Mouse (Mus musculus): ENCODE data around the gene Gid4.

DNA sequence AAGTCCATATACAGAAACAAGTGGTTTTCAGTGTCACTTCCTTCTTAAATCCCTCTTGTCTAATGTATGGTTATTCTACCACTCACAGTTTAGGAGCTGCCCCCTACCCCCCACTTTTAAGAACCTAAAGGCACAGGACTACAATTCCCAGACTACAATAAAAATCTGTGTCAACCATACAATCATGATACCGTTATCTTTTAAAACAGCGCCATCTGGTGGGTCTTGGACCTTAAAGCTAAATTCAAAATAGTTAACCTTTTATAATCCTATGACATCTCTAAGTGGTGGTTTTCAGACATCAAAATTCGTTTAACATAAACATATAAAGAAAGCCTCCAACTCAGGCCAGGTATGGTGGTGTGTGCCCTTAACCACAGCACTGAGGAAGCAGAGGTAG is 4.8 kb upstream of the Gid4 start:
- TF ChIP-seq POLR2A (IDR thresholded peaks at IDR 0.05; ENCODE audit: extremely low read depth, insufficient read depth, low read length) (no peak), CTCF (IDR thresholded peaks at IDR 0.05; ENCODE audit: extremely low read depth, insufficient read depth, low read length) (0 out of 2 replicates have a peak, but pooled peaks have one; percentile 11)

All from cortical plate, adult 2 months (tissue).